Mouse (Mus musculus): ENCODE results near the gene Tet3.
A peak's percentile ranks its signal among the peaks of the same experiment; 100 is the strongest.

Gene Tet3

DNA sequence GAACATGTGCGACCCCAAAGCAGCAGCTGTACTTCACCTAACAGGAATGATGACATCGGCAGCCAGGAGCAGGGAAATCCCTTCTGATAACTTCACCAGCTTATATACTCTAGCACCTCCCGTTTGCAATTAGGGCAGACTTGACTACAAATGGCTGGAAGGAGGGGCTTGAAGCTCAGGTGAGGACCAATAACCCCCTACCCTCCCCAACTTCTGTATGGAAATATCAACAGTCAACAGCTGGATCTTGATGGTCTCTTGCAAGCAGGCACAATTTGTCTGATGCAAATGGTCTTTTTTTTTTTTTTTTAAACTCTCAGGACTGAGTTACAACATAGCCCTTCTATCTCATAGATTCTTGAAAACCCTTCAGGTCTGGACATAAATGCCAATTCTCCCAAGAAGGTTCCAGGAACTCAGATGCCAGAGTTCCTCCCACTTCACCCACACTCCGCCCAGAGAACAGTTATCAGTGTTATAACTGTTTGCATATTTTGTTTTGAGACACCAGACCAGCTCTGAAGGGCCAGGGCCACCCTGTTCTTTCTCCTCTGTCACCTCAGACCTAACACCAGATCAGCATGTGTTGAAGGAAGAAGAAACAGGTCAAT, at the start of gene Tet3:
TSS of gene Tet3 (minus strand) at position 51 of the 611 bp plus-strand sequence.
- no peak for DNase-seq (ENCODE audit: low spot score in 2 of 2)

DNA sequence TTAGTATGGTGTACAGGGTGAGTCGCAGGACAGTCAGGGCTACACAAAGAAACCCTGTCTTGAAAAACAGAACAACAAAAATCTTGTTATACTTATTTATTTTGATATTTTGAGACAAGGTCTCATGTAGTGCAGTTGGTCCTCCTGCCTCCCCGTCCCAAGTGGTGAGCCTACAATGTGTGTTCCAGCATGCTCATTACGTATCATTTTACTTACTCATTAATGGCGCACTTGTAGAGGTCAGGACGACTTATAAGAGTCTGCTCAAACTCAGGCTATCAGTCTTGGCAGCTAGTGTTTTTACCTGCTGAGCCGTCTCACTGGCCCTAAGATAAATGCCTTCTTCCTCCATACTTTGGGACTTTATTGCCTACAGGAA, 48.3 kb upstream of the Tet3 start:
- no peak for DNase-seq (ENCODE audit: low spot score in 2 of 2)

DNA sequence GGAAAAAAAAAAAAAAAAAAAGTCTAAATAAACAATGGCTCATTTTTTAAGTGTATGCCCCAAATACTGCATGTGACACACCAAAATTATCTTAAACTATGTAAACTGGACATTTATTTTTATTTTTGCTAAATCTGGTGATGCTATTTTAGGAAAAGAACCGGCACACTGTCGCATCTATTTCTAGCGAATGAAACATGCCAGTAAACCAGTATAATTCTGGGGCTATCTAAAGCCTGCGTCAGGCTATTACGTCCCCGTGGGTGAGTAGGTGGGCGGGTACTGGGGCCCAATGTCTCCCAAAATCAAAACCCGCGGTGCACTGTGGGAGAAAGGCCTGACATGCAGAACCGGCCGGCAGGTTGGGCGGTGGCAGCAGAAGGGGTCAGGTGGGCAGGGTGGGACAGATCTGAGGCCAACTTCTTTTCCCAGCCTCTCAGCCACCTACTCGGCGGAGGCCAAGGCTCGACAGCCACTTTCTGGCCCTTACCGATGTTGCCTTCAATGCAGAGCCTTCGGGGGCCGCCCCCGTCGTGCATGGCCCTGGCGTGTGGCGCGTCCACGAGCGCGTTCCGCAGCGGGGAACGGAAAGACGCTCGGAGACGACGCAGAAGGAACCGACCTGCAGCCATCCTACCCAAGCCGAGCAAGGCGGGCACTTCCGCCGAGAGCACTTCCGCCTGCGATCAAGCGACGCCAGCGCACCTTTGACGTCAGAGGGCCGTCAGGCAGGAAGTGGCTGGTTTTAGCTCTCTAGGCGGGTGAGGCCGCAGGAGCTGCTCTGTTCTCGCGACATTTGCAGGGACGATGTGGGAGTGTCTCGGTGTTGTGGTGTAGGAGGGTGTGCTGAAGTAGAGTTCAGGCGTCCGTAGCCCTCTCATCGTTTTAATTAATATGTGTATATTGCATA, 47.6 kb upstream of the Tet3 start, which contains the start of gene Dguok:
TSS of gene Dguok (minus strand) at position 712 of the 910 bp plus-strand sequence.
- DNase-seq (ENCODE audit: low spot score in 2 of 2) = peak; percentile 96

DNA sequence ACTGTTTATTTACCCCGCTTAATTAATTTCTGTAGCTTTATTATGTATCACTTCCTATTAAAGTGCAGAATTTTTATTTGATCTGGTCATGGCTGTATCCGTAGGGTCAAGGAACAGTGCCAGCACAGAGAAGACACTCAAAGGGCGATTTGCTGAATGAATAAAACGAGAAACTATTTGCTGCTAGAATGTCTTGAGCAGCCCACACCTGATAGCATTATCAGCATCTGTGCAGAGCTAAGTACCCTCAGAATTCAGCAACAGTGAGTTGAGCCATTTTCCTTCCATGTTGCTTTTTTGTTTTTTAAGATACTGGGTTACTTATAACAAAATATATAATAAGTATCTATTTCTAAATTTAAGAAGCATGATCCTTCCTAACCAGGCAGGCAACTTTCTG, 46.7 kb upstream of the Tet3 start:
- DNase-seq (ENCODE audit: low spot score in 2 of 2) = no peak

DNA sequence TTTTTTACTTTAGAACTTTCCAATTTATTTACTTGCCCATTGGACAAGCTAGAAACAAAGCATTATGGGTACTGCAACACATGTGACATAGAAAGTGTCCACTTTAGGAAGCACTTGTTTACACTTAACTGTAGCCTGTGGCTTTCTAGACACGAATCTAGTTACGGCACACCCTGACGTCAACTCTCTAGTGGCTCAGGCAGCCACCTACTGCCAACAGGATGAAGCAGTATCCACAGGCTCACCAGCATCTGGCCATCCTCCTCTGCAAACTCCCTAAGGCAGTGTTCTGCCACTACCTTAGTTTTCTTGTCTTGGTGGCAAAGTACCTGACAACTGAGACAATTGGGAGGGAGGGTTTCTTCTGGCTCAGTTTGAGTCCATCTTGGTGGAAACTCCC, 44.5 kb upstream of the Tet3 start:
- DNase-seq (ENCODE audit: low spot score in 2 of 2) = no peak

DNA sequence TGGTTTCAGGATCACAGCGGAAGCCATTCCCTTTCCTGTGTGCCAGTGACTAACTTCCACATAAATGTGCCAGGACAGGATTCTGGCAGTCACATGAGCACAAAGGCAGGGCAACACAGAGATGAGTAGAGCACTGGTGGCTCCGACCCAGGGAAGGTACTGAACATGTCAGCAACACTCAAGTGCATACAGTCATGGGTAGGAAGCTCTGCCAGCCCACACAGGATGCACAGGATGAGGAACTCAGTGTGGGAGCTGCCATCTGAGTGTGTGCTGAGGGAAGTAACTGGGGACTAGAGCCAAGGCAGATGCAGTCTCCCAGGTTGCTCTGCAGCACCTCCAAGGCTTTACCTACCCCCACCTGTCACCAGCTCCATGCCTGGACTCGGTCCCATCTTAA, 43.8 kb upstream of the Tet3 start:
- DNase-seq (ENCODE audit: low spot score in 2 of 2) = no peak

DNA sequence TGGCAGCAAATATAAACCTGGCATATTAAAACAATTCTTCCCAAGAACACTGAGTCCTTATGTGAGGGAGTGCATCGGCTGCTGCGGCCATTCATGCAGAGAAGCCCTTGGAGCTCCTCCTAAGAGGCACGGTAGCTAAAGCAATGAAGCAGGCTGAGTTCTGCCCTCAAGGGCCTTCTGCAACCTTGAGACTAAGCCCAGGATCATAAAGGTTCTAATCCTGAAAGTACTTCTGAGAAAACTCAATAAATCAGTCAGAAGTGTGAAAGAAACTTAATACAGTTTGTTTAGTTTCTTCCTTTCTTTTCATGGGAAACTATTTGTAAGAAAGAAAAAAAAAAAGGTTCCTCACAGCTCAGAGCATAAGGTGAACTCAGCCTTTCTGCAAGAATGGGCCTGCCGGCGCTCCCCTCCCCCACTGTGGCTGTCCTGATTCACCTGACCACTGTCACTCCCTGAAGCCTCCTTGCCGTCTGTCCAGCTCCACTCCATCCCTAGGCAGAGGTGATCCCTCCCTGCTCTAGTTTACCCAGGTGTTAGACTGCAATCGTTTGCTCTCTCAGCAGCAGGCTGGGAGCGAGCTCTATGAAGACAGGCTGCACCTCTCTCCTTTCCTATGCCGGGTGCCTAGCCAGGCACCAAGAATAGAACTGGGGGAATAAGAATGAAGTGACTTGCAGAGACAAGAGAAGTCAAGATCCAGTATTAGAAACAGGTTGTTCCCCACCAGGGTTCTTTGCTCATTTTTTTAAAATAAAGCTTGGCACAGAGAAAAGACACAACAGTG, 42.8 kb upstream of the Tet3 start:
- no peak for DNase-seq (ENCODE audit: low spot score in 2 of 2)

DNA sequence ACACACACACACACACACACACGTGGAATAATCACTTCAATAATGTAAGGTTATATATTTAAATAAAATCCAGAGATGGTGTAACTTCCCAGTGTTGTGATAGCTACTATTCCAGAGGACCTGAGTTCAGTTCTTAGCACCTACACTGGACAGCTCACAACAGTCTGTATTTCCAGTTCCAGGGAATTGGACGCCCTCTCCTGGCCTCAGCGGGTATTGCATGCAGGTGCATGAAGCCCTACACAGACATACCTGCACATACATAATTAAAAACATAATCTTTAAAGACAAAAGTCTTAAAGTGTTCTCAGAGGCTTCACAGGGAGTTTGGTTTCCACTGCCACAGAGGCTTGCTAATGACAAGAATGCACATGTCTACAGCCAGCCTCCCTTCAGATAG, 41.6 kb upstream of the Tet3 start:
- no peak for DNase-seq (ENCODE audit: low spot score in 2 of 2)

DNA sequence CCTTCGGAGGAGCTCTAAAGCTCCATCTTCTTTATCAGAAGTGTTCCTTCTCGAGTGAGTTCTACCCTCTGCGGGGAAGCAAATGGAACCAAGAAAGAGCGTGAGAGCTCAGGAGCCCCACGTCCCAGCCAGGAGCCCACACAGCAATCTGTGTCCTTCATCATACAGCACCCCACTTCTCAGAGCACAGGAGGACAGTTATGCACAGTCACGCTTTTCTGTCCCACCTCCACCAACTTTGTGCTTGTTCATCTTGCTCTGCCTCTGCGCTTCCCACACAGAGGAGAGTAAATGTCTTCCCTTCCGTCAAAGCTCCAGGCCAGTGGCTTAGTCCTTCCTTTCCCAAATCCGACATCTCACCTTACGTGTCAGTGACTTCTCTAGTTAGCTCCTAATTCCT, 40.2 kb upstream of the Tet3 start:
- DNase-seq (ENCODE audit: low spot score in 2 of 2) = no peak

DNA sequence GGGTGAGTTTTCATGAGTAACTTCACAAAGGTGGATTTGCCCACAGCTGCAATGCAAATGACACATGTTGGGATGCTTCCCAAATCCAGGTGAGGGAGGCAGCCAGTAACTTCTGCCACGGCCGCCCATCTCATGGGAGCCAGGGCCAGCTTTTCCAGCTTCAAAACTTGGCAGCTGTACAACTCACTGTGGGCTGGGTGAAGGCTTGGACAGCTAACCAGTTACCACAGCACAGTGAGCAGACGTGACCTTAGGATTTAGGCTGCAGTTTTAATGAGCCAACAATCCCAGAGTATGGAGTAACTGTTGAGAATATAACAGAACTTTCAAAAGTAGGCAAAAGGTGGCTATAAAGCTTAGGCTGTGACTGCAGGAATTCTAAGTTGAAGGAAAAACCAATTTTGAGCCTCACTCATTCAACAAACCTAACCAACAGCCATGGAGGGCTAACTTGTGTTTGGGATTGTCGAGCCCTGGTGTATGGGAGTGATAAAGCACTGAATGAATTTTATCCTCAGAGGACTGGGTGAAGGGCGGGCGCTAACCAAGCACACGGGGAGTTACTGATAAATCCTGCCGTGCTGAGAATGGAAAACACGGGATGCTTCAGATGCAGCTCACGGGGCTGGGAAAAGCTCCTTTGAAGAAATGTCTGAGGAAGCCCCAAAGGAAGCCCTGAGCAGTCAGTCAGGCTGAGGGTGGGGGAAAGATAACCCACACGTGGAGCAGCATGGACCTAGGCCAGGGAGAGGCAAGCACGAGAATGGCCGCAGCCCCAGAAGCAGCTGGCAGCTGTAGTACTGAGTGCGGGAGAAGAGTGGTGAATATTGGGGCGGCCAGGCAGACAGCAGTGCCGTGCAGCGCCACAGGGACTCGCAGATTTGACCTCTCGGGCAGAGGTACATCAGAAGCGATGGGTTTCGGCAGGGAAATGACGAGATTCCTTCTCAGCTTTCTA, 38.1 kb upstream of the Tet3 start:
- DNase-seq (ENCODE audit: low spot score in 2 of 2) = no peak

DNA sequence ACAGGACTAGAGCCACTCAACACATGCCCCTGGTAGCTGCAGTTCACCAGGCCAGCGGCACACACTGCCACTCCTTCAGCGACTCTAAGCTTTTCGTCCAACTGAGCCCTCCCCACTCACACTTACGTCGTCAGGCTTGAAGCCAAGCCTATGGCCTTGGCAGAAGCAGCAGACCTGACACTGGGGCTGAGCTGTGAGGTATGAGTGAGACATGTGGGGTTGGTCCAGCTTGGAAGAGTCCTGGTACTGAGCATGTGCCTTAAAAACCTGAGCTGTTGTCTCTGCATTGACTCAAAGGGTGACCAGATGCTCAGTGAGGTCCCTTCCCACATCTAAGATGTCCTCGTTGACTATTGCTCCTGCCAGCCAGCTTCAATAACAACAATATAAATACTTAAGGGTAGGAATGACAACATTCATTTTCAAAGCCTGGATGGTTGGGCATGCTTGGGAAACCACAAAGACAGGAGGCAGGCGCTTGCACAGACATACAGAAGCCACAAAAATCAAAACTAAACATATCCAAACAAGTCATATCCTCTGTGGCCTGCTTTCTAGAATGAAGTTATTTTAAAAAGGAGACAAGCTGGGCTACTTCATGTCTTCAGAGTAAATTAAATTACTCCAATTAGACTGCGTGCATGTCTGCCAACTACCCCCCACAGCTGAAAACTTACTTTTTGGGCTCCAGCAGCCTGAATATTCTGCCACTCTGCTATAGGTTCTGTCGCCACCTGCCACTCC, 37.3 kb upstream of the Tet3 start:
- DNase-seq (ENCODE audit: low spot score in 2 of 2) = no peak

DNA sequence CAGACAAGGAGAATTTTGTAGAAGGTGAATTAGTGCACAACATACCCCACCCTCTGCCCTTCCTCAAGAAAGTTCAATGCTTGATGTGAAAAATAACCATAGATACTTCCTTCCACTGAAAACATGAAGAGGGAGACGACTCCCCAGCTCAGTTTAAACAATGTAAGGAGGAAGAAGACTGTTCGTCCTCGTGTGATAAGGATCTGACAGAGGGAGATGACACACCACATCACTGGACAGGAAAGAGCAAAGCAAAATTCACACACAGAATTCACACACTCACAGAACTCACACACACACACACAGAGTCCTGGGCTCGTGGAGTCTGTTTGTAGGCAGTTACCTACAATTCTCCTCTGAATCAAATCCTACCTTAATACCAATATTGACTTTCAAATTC, 31.7 kb upstream of the Tet3 start:
- no peak for DNase-seq (ENCODE audit: low spot score in 2 of 2)

DNA sequence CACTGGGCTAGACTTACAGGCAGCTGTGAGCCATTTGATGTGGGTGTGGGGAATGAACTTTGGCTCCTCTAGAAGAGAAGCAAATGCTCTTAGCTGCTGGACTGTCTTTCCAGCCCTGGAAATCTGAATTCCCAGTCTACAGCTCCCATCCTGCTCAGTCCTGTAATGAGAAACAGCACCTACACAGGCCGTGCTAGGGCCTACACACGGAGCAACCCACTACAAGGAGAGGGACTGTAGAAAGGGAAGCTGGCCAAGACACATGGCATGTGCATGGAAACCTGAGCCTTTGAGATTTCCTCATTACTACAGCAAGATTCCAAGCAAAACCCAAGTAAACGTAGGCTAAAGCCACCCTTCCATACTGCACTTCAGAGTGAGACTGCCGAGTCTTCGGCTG, 29.3 kb upstream of the Tet3 start:
- DNase-seq (ENCODE audit: low spot score in 2 of 2) = no peak

DNA sequence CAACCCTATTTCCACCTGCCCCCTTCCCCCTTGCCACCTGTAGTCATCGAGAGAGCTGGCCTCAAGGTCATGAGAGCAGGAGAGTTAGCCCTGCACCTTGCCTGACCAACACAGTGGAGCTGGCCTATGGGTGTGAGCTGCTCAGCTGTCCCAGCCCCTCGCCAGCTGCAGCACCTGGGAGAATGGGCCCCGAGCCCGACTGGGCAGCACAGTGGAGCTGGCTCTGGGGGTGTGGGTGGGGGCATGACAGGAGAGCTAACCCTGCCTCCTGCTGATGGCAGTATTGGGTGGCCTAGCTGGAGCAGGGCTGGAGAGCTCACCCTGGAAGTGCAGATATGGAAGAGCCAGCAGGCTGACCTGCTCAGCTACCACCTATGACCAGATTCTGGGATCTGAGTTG, 28.4 kb upstream of the Tet3 start:
- DNase-seq (ENCODE audit: low spot score in 2 of 2) = no peak

DNA sequence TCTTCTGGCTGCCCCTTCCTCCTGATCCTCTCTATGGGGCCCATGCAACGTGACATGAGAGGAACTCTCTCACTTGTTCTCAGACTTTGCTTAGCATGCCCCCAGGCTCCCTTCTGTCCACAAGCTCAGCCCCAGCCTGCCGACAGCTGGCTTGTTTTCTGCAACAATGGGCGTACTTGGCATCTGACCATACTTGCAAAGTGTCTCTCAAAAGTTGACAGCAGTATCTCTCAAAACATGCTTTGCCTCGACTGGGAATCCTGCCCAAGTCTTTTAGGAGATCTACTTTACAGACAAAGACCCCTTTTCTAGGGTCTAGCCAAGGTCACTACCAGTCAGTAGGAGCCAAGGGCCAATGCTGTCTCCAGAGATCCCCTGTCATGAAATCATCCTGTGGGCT, 27.0 kb upstream of the Tet3 start:
- no peak for DNase-seq (ENCODE audit: low spot score in 2 of 2)

DNA sequence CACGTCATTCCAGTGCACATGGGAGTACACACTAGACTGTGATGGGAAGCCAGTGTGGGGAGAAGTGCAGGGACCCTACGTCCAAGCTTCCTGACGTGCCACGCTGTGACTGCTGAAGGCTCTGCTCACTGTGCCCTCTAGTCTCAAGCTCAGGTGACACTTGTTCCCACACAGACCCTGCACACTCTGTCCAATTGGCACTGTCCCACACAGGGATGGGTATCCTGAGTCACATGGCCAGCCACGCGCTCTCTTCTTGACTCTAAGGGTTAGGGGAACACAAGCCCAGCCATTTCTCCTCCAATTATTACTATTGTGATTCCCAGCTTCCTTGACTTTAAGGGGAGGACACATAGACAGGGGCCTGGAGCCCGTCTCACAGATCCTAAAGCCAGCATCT, 24.9 kb upstream of the Tet3 start:
- DNase-seq (ENCODE audit: low spot score in 2 of 2) = no peak

DNA sequence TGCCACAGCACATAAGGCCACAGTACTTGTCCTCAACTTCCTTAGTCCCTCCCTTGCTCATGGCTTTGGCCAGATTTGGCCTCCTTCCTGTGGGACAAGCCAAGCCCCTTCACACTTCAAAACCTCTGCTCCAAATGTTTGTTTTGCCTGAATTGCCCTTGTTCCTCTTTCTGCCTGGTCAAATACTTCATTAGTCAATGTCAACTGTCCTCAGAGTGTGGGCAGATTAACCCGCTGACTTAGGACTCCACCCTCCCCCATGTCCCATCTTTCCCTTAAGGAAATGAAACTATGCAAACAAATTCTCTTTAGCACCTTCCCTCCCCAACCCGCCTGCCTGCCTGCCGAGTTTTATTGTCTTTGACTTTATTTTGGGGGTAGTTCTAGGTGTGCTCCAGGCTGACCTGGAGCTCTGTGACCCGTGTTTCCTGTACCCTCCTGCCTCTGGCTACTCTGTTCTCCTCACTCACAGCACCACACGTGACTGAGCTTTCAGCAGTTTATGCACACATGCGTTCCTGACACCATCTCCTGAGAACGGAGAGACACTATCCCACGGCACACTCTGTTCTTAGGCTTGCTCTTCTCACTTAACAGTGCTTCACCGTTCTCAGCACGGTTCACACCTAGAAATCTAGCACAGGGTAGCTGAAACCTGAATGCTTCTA, 23.7 kb upstream of the Tet3 start:
- DNase-seq (ENCODE audit: low spot score in 2 of 2) = no peak

DNA sequence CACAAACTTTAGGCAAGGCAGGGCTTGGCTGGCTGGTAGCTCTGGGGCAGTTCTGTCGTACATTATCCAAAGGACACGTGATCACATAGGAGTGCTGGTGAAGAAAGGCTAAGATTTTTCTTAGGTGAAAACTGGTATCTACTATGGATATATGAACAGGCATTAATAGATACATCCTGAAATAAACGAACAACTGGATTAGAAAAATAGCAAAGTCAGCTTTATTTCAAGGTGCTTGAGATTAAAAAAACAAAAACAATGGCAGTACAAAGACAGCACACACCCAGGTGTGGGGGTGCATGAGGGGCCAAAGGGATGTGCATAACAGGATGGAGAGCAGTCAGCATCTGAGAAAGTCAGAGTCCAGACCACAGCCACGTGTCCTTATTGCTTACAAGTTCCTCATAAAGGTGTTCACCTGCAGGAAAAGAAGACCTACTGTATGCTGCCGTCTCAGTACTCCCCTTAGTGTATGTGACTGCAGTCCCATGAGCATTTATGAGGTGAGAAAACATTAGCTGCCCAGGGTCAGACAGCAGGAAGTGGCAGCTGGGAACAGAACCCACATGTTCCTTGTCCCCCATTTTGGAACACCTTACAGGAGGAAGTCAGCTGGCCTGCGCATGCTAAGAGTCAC, 21.3 kb upstream of the Tet3 start:
- no peak for DNase-seq (ENCODE audit: low spot score in 2 of 2)

DNA sequence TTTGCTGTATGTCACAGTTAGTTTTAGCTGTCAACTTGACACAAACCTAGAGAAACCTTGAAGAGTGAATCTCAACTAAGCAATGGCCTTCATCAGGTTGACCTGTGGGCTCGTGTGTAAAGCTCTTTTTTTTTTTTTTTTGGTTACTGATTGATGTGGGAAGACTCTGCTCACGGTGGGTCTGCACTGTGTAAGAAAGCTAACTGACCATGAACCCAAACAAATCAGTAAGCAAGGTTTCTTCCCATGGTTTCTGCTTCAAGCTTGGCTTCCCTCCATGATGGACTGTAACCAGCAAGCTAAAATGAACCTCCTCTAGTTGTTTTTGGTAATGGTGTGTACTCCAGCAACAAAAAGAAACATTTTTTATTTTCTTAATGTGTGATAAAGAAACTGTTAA, 20.3 kb upstream of the Tet3 start:
- no peak for DNase-seq (ENCODE audit: low spot score in 2 of 2)

DNA sequence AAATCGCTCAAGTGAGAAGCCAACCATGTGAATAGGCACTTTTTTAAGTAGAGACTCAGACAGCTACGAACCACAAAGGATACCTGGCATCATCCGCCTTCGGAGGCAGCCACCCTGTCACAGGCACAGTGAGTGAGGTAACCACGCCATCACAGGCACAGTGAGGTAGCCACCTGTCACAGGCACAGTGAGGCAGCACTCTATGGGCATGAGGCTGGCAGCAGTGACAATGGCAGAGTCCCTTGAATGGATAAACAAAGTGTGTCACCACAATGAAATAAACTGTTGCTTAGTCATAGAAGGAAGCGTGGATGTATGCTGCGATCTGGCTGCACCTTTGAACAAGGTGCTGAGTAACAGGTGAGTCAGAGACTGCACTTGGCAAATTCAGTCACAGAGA, 19.7 kb upstream of the Tet3 start:
- DNase-seq (ENCODE audit: low spot score in 2 of 2) = no peak

All from urinary bladder, postnatal 4 days (tissue).